Mouse (Mus musculus): ENCODE data around the gene Hjurp.

Gene Hjurp

GRCm38 (mm10) chr1:88282301-88282700 is 4.9 kb upstream of the Hjurp start:
- no peak for DNase-seq (ENCODE audit: extremely low read depth, low read depth, low spot score)

- no peak for DNase-seq (ENCODE audit: extremely low read depth, low read depth, low spot score)
These were observed 2.7 kb upstream of the Hjurp start for GRCm38 (mm10) chr1:88280006-88280690.

GRCm38 (mm10) chr1:88279111-88280005 is 1.9 kb upstream of the Hjurp start:
- DNase-seq (ENCODE audit: extremely low read depth, low read depth, low spot score), result peak; percentile 99

- peak; percentile 94 for DNase-seq (ENCODE audit: extremely low read depth, low read depth, low spot score)
These were observed 532 bp upstream of the Hjurp start for GRCm38 (mm10) chr1:88277818-88278511.

GRCm38 (mm10) chr1:88276524-88277097 is 822 bp downstream of the Hjurp start:
- DNase-seq (ENCODE audit: extremely low read depth, low read depth, low spot score), result no peak

GRCm38 (mm10) chr1:88275698-88276523 is 1.5 kb downstream of the Hjurp start:
- no peak for DNase-seq (ENCODE audit: extremely low read depth, low read depth, low spot score)

- DNase-seq (ENCODE audit: extremely low read depth, low read depth, low spot score), result no peak
These were observed 2.3 kb downstream of the Hjurp start for GRCm38 (mm10) chr1:88275078-88275680.

- no peak for DNase-seq (ENCODE audit: extremely low read depth, low read depth, low spot score)
These were observed 2.9 kb downstream of the Hjurp start for GRCm38 (mm10) chr1:88274371-88275077.

GRCm38 (mm10) chr1:88273832-88274231 is 3.6 kb downstream of the Hjurp start:
- no peak for DNase-seq (ENCODE audit: extremely low read depth, low read depth, low spot score)

- DNase-seq (ENCODE audit: extremely low read depth, low read depth, low spot score), result no peak
These were observed 4.1 kb downstream of the Hjurp start for GRCm38 (mm10) chr1:88273326-88273725.

- no peak for DNase-seq (ENCODE audit: extremely low read depth, low read depth, low spot score)
These were observed 4.6 kb downstream of the Hjurp start for GRCm38 (mm10) chr1:88272851-88273250.

GRCm38 (mm10) chr1:88269539-88270309 is 7.7 kb downstream of the Hjurp start:
- no peak for DNase-seq (ENCODE audit: extremely low read depth, low read depth, low spot score)

- no peak for DNase-seq (ENCODE audit: extremely low read depth, low read depth, low spot score)
These were observed 9.4 kb downstream of the Hjurp start for GRCm38 (mm10) chr1:88268070-88268469.

- no peak for DNase-seq (ENCODE audit: extremely low read depth, low read depth, low spot score)
These were observed 9.9 kb downstream of the Hjurp start for GRCm38 (mm10) chr1:88267489-88267888.

- DNase-seq (ENCODE audit: extremely low read depth, low read depth, low spot score), result no peak
These were observed 11.3 kb downstream of the Hjurp start for GRCm38 (mm10) chr1:88266123-88266522.

GRCm38 (mm10) chr1:88264869-88265240 is 12.6 kb downstream of the Hjurp start:
- no peak for DNase-seq (ENCODE audit: extremely low read depth, low read depth, low spot score)

GRCm38 (mm10) chr1:88264237-88264868 is 13.1 kb downstream of the Hjurp start:
- DNase-seq (ENCODE audit: extremely low read depth, low read depth, low spot score), result no peak

GRCm38 (mm10) chr1:88263778-88264177 is 13.7 kb downstream of the Hjurp start:
- no peak for DNase-seq (ENCODE audit: extremely low read depth, low read depth, low spot score)
